Mouse (Mus musculus) cerebellum, adult 2 months (tissue): ENCODE results near the gene St6galnac3.

Source experiments
- CTCF ChIP-seq: fragments of 200-500 bp; IDR thresholded peaks from 2 replicates; pipeline ENCODE4 v1.5.1; 2011; ENCODE audit warnings: low read depth, mild to moderate bottlenecking, control low read depth, low read length, moderate library complexity, borderline replicate concordance; ENCODE audit not compliant: insufficient read depth
- POLR2A ChIP-seq: fragments of 200-500 bp; IDR thresholded peaks from 2 replicates; pipeline ENCODE4 v1.6.1; 2011; ENCODE audit warnings: low read length, control low read depth, borderline replicate concordance; ENCODE audit not compliant: insufficient read depth

DNA sequence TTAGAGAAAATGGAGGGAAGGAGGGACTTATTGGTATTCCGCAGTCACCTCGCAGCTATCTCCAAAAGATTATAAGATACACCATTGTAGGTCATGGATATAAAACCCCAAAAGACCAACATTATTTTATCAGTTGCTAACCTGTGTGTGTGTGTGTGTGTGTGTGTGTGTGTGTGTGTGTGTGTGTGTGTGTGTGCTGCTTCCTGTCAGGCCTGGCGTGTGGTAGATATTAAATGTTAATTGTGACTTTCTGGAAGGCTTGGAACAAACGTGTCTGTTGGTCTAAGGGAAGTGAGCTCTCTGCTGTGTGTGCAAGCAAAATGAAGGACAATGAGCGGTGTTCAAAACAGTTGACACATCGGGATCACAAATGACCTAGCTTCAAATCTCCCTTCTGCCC is 19.5 kb upstream of the St6galnac3 start:
- TF ChIP-seq POLR2A: no peak
- no peak for TF ChIP-seq CTCF
